Mouse (Mus musculus) liver, embryonic 14.5 days (tissue): Measurements from ENCODE around the gene Cul7.

Experiments used
- CTCF ChIP-seq: IDR thresholded peaks from 2 replicates; pipeline ENCODE4 v1.5.1; 2016; ENCODE audit warnings: antibody characterized with exemption, low read depth, control low read depth
- EP300 ChIP-seq: IDR thresholded peaks from 2 replicates; pipeline ENCODE4 v1.6.1; 2016; ENCODE audit warnings: antibody characterized with exemption, low read depth

- TF ChIP-seq EP300 (no peak), CTCF (no peak)
Measured at GRCm38 (mm10) chr17:46612189-46612588, 37.9 kb upstream of the Cul7 start.
